Mouse (Mus musculus) liver, adult 2 months (tissue): ENCODE results near the gene Myo6. TPM values are rescaled to one million over a fixed set of nuclear protein-coding genes. Genes with fewer than 3 reads are reported as not detected.

Experiments
- DNase-seq: peaks from one replicate; pipeline ENCODE4 v3.0.0-alpha.2; 2011; ENCODE audit warnings: low read depth, low spot score; ENCODE audit errors: extremely low read depth
- H3K27ac ChIP-seq: fragments of 200-500 bp; replicated peaks from 2 replicates; pipeline ENCODE4 v1.5.1; 2012; ENCODE audit warnings: low read depth, mild to moderate bottlenecking, control low read depth, inconsistent platforms, low read length; ENCODE audit not compliant: insufficient read depth
- H3K27me3 ChIP-seq: fragments of 200-500 bp; 2 replicates; pipeline ENCODE4 v1.6.1; 2012; ENCODE audit warnings: mild to moderate bottlenecking, moderate library complexity, low read length, inconsistent platforms; ENCODE audit not compliant: control insufficient read depth, insufficient read depth
- H3K36me3 ChIP-seq: fragments of 200-500 bp; 2 replicates; pipeline ENCODE4 v1.6.1; 2012; ENCODE audit warnings: low read length, inconsistent platforms; ENCODE audit not compliant: control insufficient read depth, insufficient read depth
- H3K4me1 ChIP-seq: fragments of 200-500 bp; 2 replicates; pipeline ENCODE4 v1.6.1; 2011; ENCODE audit warnings: low read length; ENCODE audit not compliant: control insufficient read depth, insufficient read depth
- H3K4me3 ChIP-seq: fragments of 200-500 bp; 2 replicates; pipeline ENCODE4 v1.5.1; 2011; ENCODE audit warnings: low read depth, mild to moderate bottlenecking, control low read depth, low read length, moderate library complexity; ENCODE audit not compliant: insufficient read depth
- H3K79me2 ChIP-seq: fragments of 200-500 bp; 2 replicates; pipeline ENCODE4 v1.6.1; 2012; ENCODE audit warnings: inconsistent platforms, mild to moderate bottlenecking, low read length, moderate library complexity; ENCODE audit not compliant: control insufficient read depth, insufficient read depth
- H3K9ac ChIP-seq: fragments of 200-500 bp; 2 replicates; pipeline ENCODE4 v1.6.1; 2012; ENCODE audit warnings: low read depth, mild to moderate bottlenecking, control low read depth, inconsistent platforms, low read length
- CTCF ChIP-seq: fragments of 200-500 bp; IDR thresholded peaks from 2 replicates; pipeline ENCODE4 v1.5.1; 2011; ENCODE audit warnings: low read depth, low read length, control low read depth
- POLR2A ChIP-seq: fragments of 200-500 bp; IDR thresholded peaks from 2 replicates; pipeline ENCODE4 v1.6.1; 2011; ENCODE audit warnings: low read length, control low read depth; ENCODE audit not compliant: insufficient read depth; ENCODE audit errors: extremely low read depth
- WGBS: fragments of 180-500 bp; shearing (Covaris S2); methylation state at CpG from one replicate; pipeline ENCODE4 v1.1.7; 2018; 5-methylcytosine and 5-hydroxymethylcytosine counted together
- polyA plus RNA-seq: library from polyadenylated mRNA; depleted of rRNA; stranded (reverse); fragments of >200 nt; gene quantifications from 2 replicates; pipeline ENCODE4 v1.2.3, GENCODE M21; 2012
- total RNA-seq: library from RNA; depleted of rRNA; stranded (reverse); fragments of >200 nt; gene quantifications from 2 replicates; pipeline ENCODE4 v1.2.3, GENCODE M21; 2014

Gene Myo6
- total and polyA plus RNA-seq, 2 experiments = 12.4 to 31.7 TPM

- Histone ChIP-seq H3K79me2 (no peaks in the 10 kb centered on the region), H3K9ac (no peak overlapping the region), H3K36me3 (no peaks in the 10 kb centered on the region), H3K4me1 (no peaks in the 10 kb centered on the region), H3K27me3 (no peaks in the 10 kb centered on the region), H3K27ac (no peak overlapping the region), H3K4me3 (no peak overlapping the region)
- DNase-seq = peak; percentile 78
- WGBS = 64% methylated on average over 12 of the region's 12 CpGs
- TF ChIP-seq POLR2A = no peak
- no peak for TF ChIP-seq CTCF
Observed at GRCm38 (mm10) chr9:80157840-80158465, 6.9 kb upstream of the Myo6 start.

- WGBS = 89% methylated on average over 5 of the region's 5 CpGs
- H3K79me2 ChIP-seq = no peaks in the 10 kb centered on the region
- no peak overlapping the region for H3K9ac ChIP-seq
- no peak overlapping the region for H3K4me3 ChIP-seq
- H3K27ac ChIP-seq = no peak overlapping the region
- H3K36me3 ChIP-seq = no peaks in the 10 kb centered on the region
- DNase-seq = no peak
- no peaks in the 10 kb centered on the region for H3K4me1 ChIP-seq
- no peak for TF ChIP-seq POLR2A
- no peak for TF ChIP-seq CTCF
- no peaks in the 10 kb centered on the region for H3K27me3 ChIP-seq
Observed at GRCm38 (mm10) chr9:80158937-80159336, 5.9 kb upstream of the Myo6 start.

GRCm38 (mm10) chr9:80161451-80161850, 3.4 kb upstream of the Myo6 start:
- TF ChIP-seq POLR2A = no peak
- 92% methylated on average over 4 of the region's 4 CpGs for WGBS

GRCm38 (mm10) chr9:80163126-80163723, 1.6 kb upstream of the Myo6 start:
- no peak for DNase-seq
- H3K27ac ChIP-seq = no peak overlapping the region
- no peaks in the 10 kb centered on the region for H3K27me3 ChIP-seq
- no peaks in the 10 kb centered on the region for H3K36me3 ChIP-seq
- no peak overlapping the region for H3K4me3 ChIP-seq
- WGBS = 80% methylated on average over 4 of the region's 4 CpGs
- peaks cover 6% of the 10 kb centered on the region; the same call in 1 of the 2 replicates for H3K79me2 ChIP-seq
- peaks cover 6% of the 10 kb centered on the region for H3K4me1 ChIP-seq
- no peak overlapping the region for H3K9ac ChIP-seq
- TF ChIP-seq CTCF = no peak
- TF ChIP-seq POLR2A = no peak

More at GRCm38 (mm10) chr9:80161451-80161850, 3.4 kb upstream of the Myo6 start:
- Histone ChIP-seq H3K27ac (no peak overlapping the region), H3K4me1 (no peaks in the 10 kb centered on the region), H3K4me3 (no peak overlapping the region), H3K79me2 (no peaks in the 10 kb centered on the region; the same call in 1 of the 2 replicates), H3K36me3 (no peaks in the 10 kb centered on the region), H3K9ac (no peak overlapping the region), H3K27me3 (no peaks in the 10 kb centered on the region)
- no peak for DNase-seq

GRCm38 (mm10) chr9:80164191-80164590, 640 bp upstream of the Myo6 start:
- no peak overlapping the region for H3K9ac ChIP-seq

GRCm38 (mm10) chr9:80165690-80166089, 859 bp downstream of the Myo6 start:
- peak overlapping the region; percentile 80 for H3K27ac ChIP-seq
- H3K9ac ChIP-seq = peak overlapping the region; percentile 85
- peak; percentile 65 for DNase-seq
- H3K4me1 ChIP-seq = peaks cover 6% of the 10 kb centered on the region
- H3K27me3 ChIP-seq = no peaks in the 10 kb centered on the region
- H3K79me2 ChIP-seq = peaks cover 19% of the 10 kb centered on the region; the same call in 1 of the 2 replicates
- H3K36me3 ChIP-seq = no peaks in the 10 kb centered on the region
- TF ChIP-seq CTCF = no peak
- no peak for TF ChIP-seq POLR2A
- H3K4me3 ChIP-seq = peak overlapping the region; percentile 98
- 8% methylated on average over 9 of the region's 9 CpGs for WGBS

More at GRCm38 (mm10) chr9:80164191-80164590, 640 bp upstream of the Myo6 start:
- no peak for TF ChIP-seq CTCF
- DNase-seq = no peak
- WGBS = 6% methylated on average over 13 of the region's 13 CpGs
- Histone ChIP-seq H3K36me3 (no peaks in the 10 kb centered on the region), H3K79me2 (peaks cover 10% of the 10 kb centered on the region; the same call in 1 of the 2 replicates), H3K4me1 (peaks cover 6% of the 10 kb centered on the region), H3K27ac (no peak overlapping the region), H3K4me3 (peak overlapping the region; percentile 86), H3K27me3 (no peaks in the 10 kb centered on the region)
